Mouse (Mus musculus) embryonic facial prominence, embryonic 14.5 days (tissue): Measurements from ENCODE around the gene Timm22. TPM values are rescaled to one million over a fixed set of nuclear protein-coding genes. Genes with fewer than 3 reads are reported as not detected.

Experiments
- ATAC-seq: fragments of 200-750 bp; cut with Nextera tagmentation; 2 replicates; pipeline ENCODE4 v1.8.0; 2017; ENCODE audit warnings: low read depth, moderate number of reproducible peaks, moderate TSS enrichment
- DNase-seq: peaks from one replicate; pipeline ENCODE4 v3.0.0-alpha.2; 2015; ENCODE audit warnings: low spot score
- H3K27ac ChIP-seq: fragments of 300-500 bp; sonication (generic); replicated peaks from 2 replicates; pipeline ENCODE4 v1.5.1; 2014; ENCODE audit warnings: low read depth, mild to moderate bottlenecking, low read length, moderate library complexity
- H3K27me3 ChIP-seq: fragments of 300-500 bp; sonication (generic); replicated peaks from 2 replicates; pipeline ENCODE4 v1.6.1; 2014; ENCODE audit warnings: low read length; ENCODE audit not compliant: control insufficient read depth, insufficient read depth
- H3K36me3 ChIP-seq: fragments of 300-500 bp; sonication (generic); 2 replicates; pipeline ENCODE4 v1.6.1; 2014; ENCODE audit warnings: low read length, mixed read lengths; ENCODE audit not compliant: control insufficient read depth, insufficient read depth
- H3K4me1 ChIP-seq: fragments of 300-500 bp; sonication (generic); 2 replicates; pipeline ENCODE4 v1.6.1; 2014; ENCODE audit warnings: antibody characterized with exemption, low read length; ENCODE audit not compliant: control insufficient read depth, insufficient read depth
- H3K4me2 ChIP-seq: fragments of 300-500 bp; sonication (generic); 2 replicates; pipeline ENCODE4 v1.6.1; 2014; ENCODE audit warnings: low read depth, mild to moderate bottlenecking, low read length, moderate library complexity, mixed read lengths
- H3K4me3 ChIP-seq: fragments of 300-500 bp; sonication (generic); 2 replicates; pipeline ENCODE4 v1.5.1; 2014; ENCODE audit warnings: low read depth, mild to moderate bottlenecking, low read length
- H3K9ac ChIP-seq: fragments of 300-500 bp; sonication (generic); 2 replicates; pipeline ENCODE4 v1.6.1; 2014; ENCODE audit warnings: low read depth, mild to moderate bottlenecking, low read length, moderate library complexity, mixed read lengths
- H3K9me3 ChIP-seq: fragments of 300-500 bp; sonication (generic); 2 replicates; pipeline ENCODE4 v1.6.1; 2016; ENCODE audit warnings: low read length; ENCODE audit not compliant: control insufficient read depth
- WGBS: fragments of 180-500 bp; shearing (Covaris S2); extraction: QIAGEN DNeasy Blood & Tissue Kit; methylation state at CpG from one replicate; pipeline ENCODE4 v1.1.7; 2014; 5-methylcytosine and 5-hydroxymethylcytosine counted together
- polyA plus RNA-seq: library from polyadenylated mRNA; unstranded; fragments of >200 nt; fragmentation: Nextera tagmentation; extraction: Ambion mirVana; gene quantifications from 2 replicates; pipeline ENCODE4 v1.2.1, GENCODE M21; 2014

The Timm22 gene
- polyA plus RNA-seq, 1 experiment from 2014 or later = 113 TPM

GRCm38 (mm10) chr11:76450202-76450561 is 43.4 kb downstream of the Timm22 start:
- H3K9me3 ChIP-seq = no peaks in the 10 kb centered on the region
- peak overlapping the region; percentile 73 for H3K27ac ChIP-seq
- DNase-seq = peak; percentile 52
- H3K4me3 ChIP-seq = no peak overlapping the region
- no peak overlapping the region for H3K4me2 ChIP-seq
- no peaks in the 10 kb centered on the region for H3K27me3 ChIP-seq
- ATAC-seq = peak; percentile 31; the same call in 1 of the 2 replicates
- 41% methylated on average over 3 of the region's 3 CpGs for WGBS
- H3K36me3 ChIP-seq = peaks cover 54% of the 10 kb centered on the region
- H3K4me1 ChIP-seq = peaks cover 35% of the 10 kb centered on the region
- peak overlapping the region; percentile 25; the same call in 1 of the 2 replicates for H3K9ac ChIP-seq

GRCm38 (mm10) chr11:76454492-76454891 is 47.7 kb downstream of the Timm22 start:
- peaks cover 6% of the 10 kb centered on the region; the same call in 1 of the 2 replicates for H3K4me1 ChIP-seq
- no peak overlapping the region for H3K27ac ChIP-seq
- ATAC-seq = peak; percentile 56
- DNase-seq = peak; percentile 88
- H3K9ac ChIP-seq = no peak overlapping the region
- H3K36me3 ChIP-seq = peaks cover 64% of the 10 kb centered on the region
- 49% methylated on average over 5 of the region's 5 CpGs for WGBS
- H3K9me3 ChIP-seq = no peaks in the 10 kb centered on the region
- no peak overlapping the region for H3K4me3 ChIP-seq
- H3K27me3 ChIP-seq = no peaks in the 10 kb centered on the region
- no peak overlapping the region for H3K4me2 ChIP-seq

- no peak overlapping the region for H3K9ac ChIP-seq
- H3K27ac ChIP-seq = no peak overlapping the region
- DNase-seq (peak; percentile 84), ATAC-seq (peak; percentile 27; the same call in 1 of the 2 replicates)
- no peak overlapping the region for H3K4me3 ChIP-seq
- H3K9me3 ChIP-seq = no peaks in the 10 kb centered on the region
- H3K27me3 ChIP-seq = no peaks in the 10 kb centered on the region
- 13% methylated on average over 6 of the region's 6 CpGs for WGBS
- H3K4me2 ChIP-seq = no peak overlapping the region
- peaks cover 58% of the 10 kb centered on the region for H3K36me3 ChIP-seq
- H3K4me1 ChIP-seq = no peaks in the 10 kb centered on the region
Observed at GRCm38 (mm10) chr11:76456233-76456632, 49.5 kb downstream of the Timm22 start.

- WGBS = 76% methylated on average over 10 of the region's 10 CpGs
- Histone ChIP-seq H3K36me3 (peaks cover 58% of the 10 kb centered on the region), H3K4me2 (no peak overlapping the region), H3K9ac (no peak overlapping the region), H3K4me1 (no peaks in the 10 kb centered on the region), H3K9me3 (no peaks in the 10 kb centered on the region), H3K4me3 (no peak overlapping the region), H3K27me3 (no peaks in the 10 kb centered on the region), H3K27ac (no peak overlapping the region)
- no peak for DNase-seq
- no peak for ATAC-seq
Observed at GRCm38 (mm10) chr11:76456897-76457296, 50.1 kb downstream of the Timm22 start.

GRCm38 (mm10) chr11:76458730-76459129 is 52.0 kb downstream of the Timm22 start:
- no peaks in the 10 kb centered on the region for H3K27me3 ChIP-seq
- WGBS = 69% methylated on average over 9 of the region's 9 CpGs
- H3K27ac ChIP-seq = no peak overlapping the region
- ATAC-seq (no peak), DNase-seq (no peak)
- H3K36me3 ChIP-seq = peaks cover 57% of the 10 kb centered on the region
- no peaks in the 10 kb centered on the region for H3K9me3 ChIP-seq
- H3K9ac ChIP-seq = no peak overlapping the region
- H3K4me1 ChIP-seq = no peaks in the 10 kb centered on the region
- H3K4me3 ChIP-seq = no peak overlapping the region
- no peak overlapping the region for H3K4me2 ChIP-seq

GRCm38 (mm10) chr11:76459489-76459888 is 52.7 kb downstream of the Timm22 start:
- ATAC-seq (no peak), DNase-seq (no peak)
- no peak overlapping the region for H3K27ac ChIP-seq
- no peaks in the 10 kb centered on the region for H3K9me3 ChIP-seq
- no peaks in the 10 kb centered on the region for H3K27me3 ChIP-seq
- WGBS = 56% methylated on average over 3 of the region's 3 CpGs
- no peak overlapping the region for H3K4me3 ChIP-seq
- H3K4me1 ChIP-seq = no peaks in the 10 kb centered on the region
- H3K9ac ChIP-seq = no peak overlapping the region
- H3K36me3 ChIP-seq = peaks cover 54% of the 10 kb centered on the region
- no peak overlapping the region for H3K4me2 ChIP-seq

- H3K4me2 ChIP-seq = no peak overlapping the region
- H3K4me3 ChIP-seq = no peak overlapping the region
- DNase-seq (no peak), ATAC-seq (no peak)
- no peak overlapping the region for H3K9ac ChIP-seq
- no peak overlapping the region for H3K27ac ChIP-seq
- H3K9me3 ChIP-seq = no peaks in the 10 kb centered on the region
- 73% methylated on average over 6 of the region's 6 CpGs for WGBS
- no peaks in the 10 kb centered on the region for H3K4me1 ChIP-seq
- peaks cover 47% of the 10 kb centered on the region for H3K36me3 ChIP-seq
- no peaks in the 10 kb centered on the region for H3K27me3 ChIP-seq
Observed at GRCm38 (mm10) chr11:76461201-76461600, 54.4 kb downstream of the Timm22 start.

GRCm38 (mm10) chr11:76461696-76462095 is 54.9 kb downstream of the Timm22 start:
- no peak for DNase-seq
- no peaks in the 10 kb centered on the region for H3K4me1 ChIP-seq
- no peak for ATAC-seq
- peaks cover 47% of the 10 kb centered on the region for H3K36me3 ChIP-seq
- H3K4me2 ChIP-seq = no peak overlapping the region
- H3K4me3 ChIP-seq = no peak overlapping the region
- H3K27ac ChIP-seq = no peak overlapping the region
- H3K9ac ChIP-seq = no peak overlapping the region
- H3K9me3 ChIP-seq = no peaks in the 10 kb centered on the region
- WGBS = 89% methylated on average over 5 of the region's 5 CpGs
- no peaks in the 10 kb centered on the region for H3K27me3 ChIP-seq

GRCm38 (mm10) chr11:76465879-76466278 is 59.1 kb downstream of the Timm22 start:
- Histone ChIP-seq H3K36me3 (peaks cover 26% of the 10 kb centered on the region), H3K4me1 (peaks cover 34% of the 10 kb centered on the region), H3K9ac (no peak overlapping the region), H3K9me3 (no peaks in the 10 kb centered on the region), H3K27ac (no peak overlapping the region), H3K4me3 (no peak overlapping the region), H3K27me3 (no peaks in the 10 kb centered on the region), H3K4me2 (no peak overlapping the region)
- DNase-seq (no peak), ATAC-seq (no peak)
- 66% methylated on average over 4 of the region's 4 CpGs for WGBS
